Mouse (Mus musculus) urinary bladder, postnatal 14 days (tissue): ENCODE data around the gene Nbea.
A peak's percentile ranks its signal among the peaks of the same experiment; 100 is the strongest.

Experiments
- DNase-seq: peaks from one replicate; pipeline ENCODE4 v3.0.0; 2021; ENCODE audit warnings: low spot score

Nbea gene

GRCm38 (mm10) chr3:56183159-56184133 lies at the start of gene Nbea:
Gene Nbea (minus strand): TSS chr3:56183701.
- peak; percentile 84 for DNase-seq

- no peak for DNase-seq
Measured at GRCm38 (mm10) chr3:56229283-56229682, 45.8 kb upstream of the Nbea start.

GRCm38 (mm10) chr3:56215989-56216388 lies 32.5 kb upstream of the Nbea start:
- DNase-seq, result no peak

- DNase-seq, result no peak
Measured at GRCm38 (mm10) chr3:56203968-56204367, 20.5 kb upstream of the Nbea start.

- DNase-seq, result no peak
Measured at GRCm38 (mm10) chr3:56188238-56188637, 4.7 kb upstream of the Nbea start.

GRCm38 (mm10) chr3:56187131-56187779 lies 3.8 kb upstream of the Nbea start:
- DNase-seq, result peak; percentile 21

- no peak for DNase-seq
Measured at GRCm38 (mm10) chr3:56182371-56183158, 936 bp downstream of the Nbea start.

- no peak for DNase-seq
Measured at GRCm38 (mm10) chr3:56181991-56182370, 1.5 kb downstream of the Nbea start.

- DNase-seq, result no peak
Measured at GRCm38 (mm10) chr3:56181025-56181424, 2.5 kb downstream of the Nbea start.

GRCm38 (mm10) chr3:56157864-56158263 lies 25.6 kb downstream of the Nbea start:
- no peak for DNase-seq

GRCm38 (mm10) chr3:56126674-56127073 lies 56.8 kb downstream of the Nbea start:
- no peak for DNase-seq

- no peak for DNase-seq
Measured at GRCm38 (mm10) chr3:56116647-56117046, 66.9 kb downstream of the Nbea start.

GRCm38 (mm10) chr3:56108101-56108500 lies 75.4 kb downstream of the Nbea start:
- DNase-seq, result no peak

GRCm38 (mm10) chr3:56097105-56097504 lies 86.4 kb downstream of the Nbea start:
- DNase-seq, result no peak

- no peak for DNase-seq
Measured at GRCm38 (mm10) chr3:56079015-56079612, 104.4 kb downstream of the Nbea start.

GRCm38 (mm10) chr3:56067849-56068248 lies 115.7 kb downstream of the Nbea start:
- DNase-seq, result peak; percentile 74

GRCm38 (mm10) chr3:56066360-56067040 lies 117.0 kb downstream of the Nbea start:
- DNase-seq, result no peak

- DNase-seq, result no peak
Measured at GRCm38 (mm10) chr3:56065234-56065633, 118.3 kb downstream of the Nbea start.

GRCm38 (mm10) chr3:56045659-56046336 lies 137.7 kb downstream of the Nbea start:
- DNase-seq, result peak; percentile 58

- DNase-seq, result no peak
Measured at GRCm38 (mm10) chr3:56043091-56043490, 140.4 kb downstream of the Nbea start.

- DNase-seq, result no peak
Measured at GRCm38 (mm10) chr3:56039494-56039893, 144.0 kb downstream of the Nbea start.
